Mouse (Mus musculus) CD4-positive, CD25-positive, alpha-beta regulatory T cell, adult 2 months (primary cell): ENCODE data around the gene 1700013F07Rik.
"Not testable (repeated sequence)": the region's sequence is repeated elsewhere in the genome, so short reads cannot be mapped to it uniquely, and the experiment has no call there.

Experiments
- DNase-seq: peaks from one replicate; pipeline ENCODE4 v3.0.0-alpha.2; 2012; ENCODE audit warnings: low read depth, low spot score

Gene 1700013F07Rik

GRCm38 (mm10) chr3:108542299-108542698 is 8.3 kb downstream of the 1700013F07Rik start:
- DNase-seq = no peak

GRCm38 (mm10) chr3:108554111-108554561 is 20.2 kb downstream of the 1700013F07Rik start:
- DNase-seq = peak; percentile 72

GRCm38 (mm10) chr3:108554587-108555312 is 20.8 kb downstream of the 1700013F07Rik start:
- DNase-seq = peak; percentile 97

- DNase-seq = no peak
Measured at GRCm38 (mm10) chr3:108557888-108558287, 23.9 kb downstream of the 1700013F07Rik start.

- DNase-seq = peak; percentile 99
Measured at GRCm38 (mm10) chr3:108562133-108562730, 28.3 kb downstream of the 1700013F07Rik start, which contains the start of gene Tmem167b. Tmem167b (minus strand) TSS chr3:108562466.

GRCm38 (mm10) chr3:108562777-108563271 is 28.9 kb downstream of the 1700013F07Rik start:
- DNase-seq = peak; percentile 75

GRCm38 (mm10) chr3:108563309-108563708 is 29.4 kb downstream of the 1700013F07Rik start:
- peak; percentile 90 for DNase-seq

GRCm38 (mm10) chr3:108567990-108568877 is 34.3 kb downstream of the 1700013F07Rik start:
- no peak for DNase-seq

GRCm38 (mm10) chr3:108569636-108570035 is 35.7 kb downstream of the 1700013F07Rik start:
- DNase-seq = not testable (repeated sequence)

GRCm38 (mm10) chr3:108570813-108571212 is 36.9 kb downstream of the 1700013F07Rik start:
- DNase-seq = peak; percentile 11

GRCm38 (mm10) chr3:108571443-108572294 is 37.7 kb downstream of the 1700013F07Rik start, which contains the start of gene Taf13:
Taf13 (plus strand) TSS chr3:108571698.
- peak; percentile 98 for DNase-seq

GRCm38 (mm10) chr3:108572309-108573010 is 38.5 kb downstream of the 1700013F07Rik start:
- DNase-seq = no peak

GRCm38 (mm10) chr3:108574018-108574417 is 40.1 kb downstream of the 1700013F07Rik start:
- DNase-seq = no peak

- no peak for DNase-seq
Measured at GRCm38 (mm10) chr3:108584580-108584979, 50.6 kb downstream of the 1700013F07Rik start.

GRCm38 (mm10) chr3:108588446-108588845 is 54.5 kb downstream of the 1700013F07Rik start:
- DNase-seq = no peak

- DNase-seq = peak; percentile 98
Measured at GRCm38 (mm10) chr3:108590786-108591529, 57.0 kb downstream of the 1700013F07Rik start, which contains the start of gene Wdr47. Wdr47 (plus strand) TSS chr3:108591279.

GRCm38 (mm10) chr3:108591530-108592522 is 57.9 kb downstream of the 1700013F07Rik start:
- no peak for DNase-seq
